Mouse (Mus musculus) adrenal gland, postnatal 36 days (tissue): ENCODE results near the gene Pcyt2. TPM values are rescaled to one million over a fixed set of nuclear protein-coding genes. Genes with fewer than 3 reads are reported as not detected.
"Not testable (repeated sequence)": the region's sequence is repeated elsewhere in the genome, so short reads cannot be mapped to it uniquely, and the experiment has no call there.

Source experiments
- DNase-seq, 2 experiments: peaks; one replicate each; pipeline ENCODE4 v3.0.0; 2021; ENCODE audit warnings: mixed read lengths in 1 of 2
- total RNA-seq, 2 experiments: library from RNA; stranded (reverse); gene quantifications; 2 replicates each; pipeline ENCODE4 v1.2.3; 2021

Pcyt2 gene
- total RNA-seq, 2 experiments from 2014 or later: 212 to 312 TPM

GRCm38 (mm10) chr11:120616617-120617294 lies 980 bp downstream of the Pcyt2 start:
- DNase-seq: peak in 1 of 2 experiments; percentile 44

GRCm38 (mm10) chr11:120615606-120616203 lies 2.0 kb downstream of the Pcyt2 start:
- no peak for DNase-seq

GRCm38 (mm10) chr11:120615167-120615566 lies 2.6 kb downstream of the Pcyt2 start:
- no peak for DNase-seq

GRCm38 (mm10) chr11:120613976-120614375 lies 3.8 kb downstream of the Pcyt2 start:
- DNase-seq: no peak

- no peak for DNase-seq
These were observed 4.2 kb downstream of the Pcyt2 start for GRCm38 (mm10) chr11:120613481-120613972.

- DNase-seq: peak; percentile 81 to 82
These were observed 5.0 kb downstream of the Pcyt2 start for GRCm38 (mm10) chr11:120612763-120613162.

- DNase-seq: no peak
These were observed 7.2 kb downstream of the Pcyt2 start for GRCm38 (mm10) chr11:120610477-120611046.

GRCm38 (mm10) chr11:120609250-120609649 lies 8.5 kb downstream of the Pcyt2 start:
- DNase-seq: peak; percentile 76 to 77

GRCm38 (mm10) chr11:120608241-120609034 lies 9.3 kb downstream of the Pcyt2 start, which contains the start of gene Npb:
Gene Npb, plus strand, starts transcription at chr11:120608477.
- DNase-seq: no peak

GRCm38 (mm10) chr11:120606764-120607163 lies 11.0 kb downstream of the Pcyt2 start:
- peak in 1 of 2 experiments; percentile 39 for DNase-seq

GRCm38 (mm10) chr11:120605667-120606066 lies 12.1 kb downstream of the Pcyt2 start:
- DNase-seq: no peak

- DNase-seq: no peak
These were observed 14.2 kb downstream of the Pcyt2 start for GRCm38 (mm10) chr11:120603545-120603944.

- DNase-seq: no peak
These were observed 17.0 kb downstream of the Pcyt2 start for GRCm38 (mm10) chr11:120600716-120601115.

- no peak for DNase-seq
These were observed 18.7 kb downstream of the Pcyt2 start for GRCm38 (mm10) chr11:120598990-120599549.

- peak; percentile 96 to 97 for DNase-seq
These were observed 19.3 kb downstream of the Pcyt2 start, which contains the start of the genes Alyref and Anapc11 for GRCm38 (mm10) chr11:120598283-120598989. Gene Alyref, minus strand, starts transcription at chr11:120598365. Gene Anapc11, plus strand, starts transcription at chr11:120598421.

GRCm38 (mm10) chr11:120597240-120598235 lies 20.2 kb downstream of the Pcyt2 start:
- DNase-seq: peak in 1 of 2 experiments; percentile 54

GRCm38 (mm10) chr11:120588531-120588930 lies 29.2 kb downstream of the Pcyt2 start:
- no peak for DNase-seq

GRCm38 (mm10) chr11:120583937-120584336 lies 33.8 kb downstream of the Pcyt2 start:
- DNase-seq: no peak

GRCm38 (mm10) chr11:120582982-120583293 lies 34.8 kb downstream of the Pcyt2 start:
- not testable (repeated sequence) for DNase-seq
